Mouse (Mus musculus): ENCODE data around the gene Fgfr2.

GRCm38 (mm10) chr7:131816641-131817040, 1306.5 kb downstream of the Fgfr2 start:
- TF ChIP-seq CTCF (IDR thresholded peaks at IDR 0.05; ENCODE audit: control insufficient read depth, insufficient read depth, insufficient read length) = no peak
- TF ChIP-seq USF1 (IDR thresholded peaks at IDR 0.05; ENCODE audit: low read depth) = no peak
- no peak for TF ChIP-seq MAX (IDR thresholded peaks at IDR 0.05)
- TF ChIP-seq MYOG (IDR thresholded peaks at IDR 0.05; ENCODE audit: control insufficient read depth, extremely low read depth, insufficient read length) = no peak
- TF ChIP-seq CEBPB (IDR thresholded peaks at IDR 0.05; ENCODE audit: low read depth) = no peak
- TF ChIP-seq FOSL1 (IDR thresholded peaks at IDR 0.05; ENCODE audit: insufficient read depth, low read length, poor library complexity, severe bottlenecking) = no peak
